Mouse (Mus musculus) NIH3T3 (cell line): Measurements from ENCODE around the gene Hsd11b2.
A peak's percentile ranks its signal among the peaks of the same experiment; 100 is the strongest.

Source experiments
- DNase-seq: peaks from one replicate; pipeline ENCODE4 v3.0.0-alpha.2; 2012; ENCODE audit warnings: low read depth

Hsd11b2 gene

DNA sequence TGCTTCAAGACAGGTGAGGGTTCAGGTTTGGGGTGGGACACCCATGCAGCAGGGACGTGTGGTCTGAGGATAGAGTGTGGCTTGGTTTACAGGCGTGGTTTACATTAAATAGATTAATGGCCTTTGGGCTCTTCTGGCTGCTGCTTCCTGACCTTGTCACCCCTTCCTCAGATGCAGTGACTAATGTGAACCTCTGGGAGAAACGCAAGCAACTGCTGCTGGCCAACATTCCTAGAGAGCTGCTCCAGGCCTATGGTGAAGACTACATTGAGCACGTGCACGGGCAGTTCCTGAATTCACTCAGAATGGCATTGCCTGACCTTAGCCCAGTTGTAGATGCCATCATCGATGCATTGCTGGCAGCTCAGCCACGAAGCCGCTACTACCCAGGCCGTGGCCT lies 4.3 kb downstream of the Hsd11b2 start:
- DNase-seq, result no peak

DNA sequence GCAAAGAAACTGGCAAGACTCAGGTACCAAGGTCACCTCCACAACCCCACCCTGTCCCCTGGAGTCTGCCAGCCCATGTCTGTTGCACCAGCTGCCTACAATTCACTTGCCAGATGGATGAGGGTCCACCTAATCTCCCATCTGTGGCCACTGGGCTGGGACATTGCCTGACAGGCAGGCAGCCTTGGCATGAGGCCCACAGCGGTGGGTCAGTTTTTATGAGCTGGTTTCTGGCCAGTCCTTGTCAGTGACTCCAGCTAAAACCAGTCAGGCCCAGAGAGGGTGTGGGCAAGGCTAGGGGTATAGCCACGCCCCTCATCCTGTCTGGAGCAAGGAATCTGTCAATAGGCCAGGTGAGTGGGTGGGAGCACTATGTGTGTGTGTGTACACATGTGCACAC lies 8.6 kb downstream of the Hsd11b2 start:
- no peak for DNase-seq

DNA sequence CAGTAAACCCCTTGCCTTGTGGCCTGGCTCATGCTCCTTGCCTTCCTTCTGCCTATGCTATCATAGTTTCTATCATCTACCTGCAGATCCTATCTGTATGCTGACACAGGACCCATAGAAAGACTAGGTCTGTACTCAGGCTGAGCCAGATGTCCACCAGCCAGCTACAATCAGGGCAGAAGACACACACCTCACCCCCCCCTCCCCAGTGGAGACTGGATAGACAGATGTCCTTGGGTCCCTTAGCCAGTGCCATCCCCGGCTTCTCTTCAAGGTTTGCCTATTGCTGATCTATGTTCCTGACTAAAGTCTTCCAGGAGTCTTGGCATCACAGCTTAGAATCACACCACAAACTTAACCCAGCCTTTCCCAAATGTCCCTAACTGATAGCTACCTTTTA lies 9.7 kb downstream of the Hsd11b2 start:
- no peak for DNase-seq

DNA sequence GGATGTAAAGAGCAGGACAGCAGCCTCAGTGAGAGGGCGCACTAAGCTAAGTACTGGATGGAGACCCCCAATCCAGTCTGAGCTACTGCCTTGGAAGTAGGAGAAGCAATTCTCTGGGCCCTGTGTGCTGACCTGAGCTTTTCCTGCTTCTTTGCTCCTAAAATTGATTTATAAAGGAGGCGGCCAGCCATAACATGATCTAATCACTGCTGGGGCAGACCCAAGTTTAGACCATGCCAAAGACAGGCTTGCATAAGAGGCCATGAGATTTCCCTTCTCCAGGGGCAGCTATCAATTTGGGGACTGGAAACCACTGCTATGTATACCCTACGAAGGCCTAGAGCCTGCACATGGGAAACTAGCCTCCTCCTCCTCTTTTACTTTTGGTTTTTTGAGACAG lies 10.7 kb downstream of the Hsd11b2 start:
- peak; percentile 48 for DNase-seq

DNA sequence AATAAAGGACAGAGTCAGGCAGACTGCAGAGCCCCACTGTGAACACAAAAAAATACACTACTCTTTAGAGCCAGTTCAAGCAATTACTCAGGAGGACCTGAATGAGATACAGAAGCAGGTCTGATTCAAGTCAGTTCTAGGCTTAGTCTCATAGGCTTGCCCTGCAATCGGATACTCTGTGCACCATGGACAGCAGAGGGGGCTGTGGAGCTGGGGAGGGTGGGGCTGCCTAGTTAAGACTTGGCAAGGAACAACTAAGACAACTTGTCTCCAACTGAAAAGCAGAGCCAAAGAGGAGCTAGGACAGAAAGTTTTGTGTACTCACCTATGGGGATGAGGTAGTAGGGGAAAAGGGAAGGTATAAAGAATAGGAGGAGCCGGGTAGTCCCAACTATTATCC lies 13.2 kb downstream of the Hsd11b2 start:
- DNase-seq, result peak; percentile 80

DNA sequence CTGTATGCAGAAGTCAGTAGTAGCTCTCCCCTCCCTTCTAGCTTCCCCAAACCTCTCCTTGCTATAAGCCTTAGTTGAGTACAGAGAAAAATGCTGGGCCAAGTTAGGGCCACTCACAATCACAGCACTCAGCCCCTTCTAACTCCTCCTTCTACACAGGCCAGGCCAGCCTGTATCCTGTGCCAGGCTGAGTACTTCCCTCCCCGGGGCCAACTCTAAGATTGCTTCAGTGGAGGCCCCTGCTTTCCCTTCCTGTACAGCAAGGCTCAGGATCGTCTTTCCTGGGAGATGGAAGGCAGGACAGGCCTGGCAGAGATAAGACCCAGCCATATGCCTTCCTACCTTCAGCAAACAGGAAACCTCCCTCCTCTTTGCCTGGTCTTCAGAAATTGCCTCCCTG lies 14.9 kb downstream of the Hsd11b2 start:
- DNase-seq, result peak; percentile 42

DNA sequence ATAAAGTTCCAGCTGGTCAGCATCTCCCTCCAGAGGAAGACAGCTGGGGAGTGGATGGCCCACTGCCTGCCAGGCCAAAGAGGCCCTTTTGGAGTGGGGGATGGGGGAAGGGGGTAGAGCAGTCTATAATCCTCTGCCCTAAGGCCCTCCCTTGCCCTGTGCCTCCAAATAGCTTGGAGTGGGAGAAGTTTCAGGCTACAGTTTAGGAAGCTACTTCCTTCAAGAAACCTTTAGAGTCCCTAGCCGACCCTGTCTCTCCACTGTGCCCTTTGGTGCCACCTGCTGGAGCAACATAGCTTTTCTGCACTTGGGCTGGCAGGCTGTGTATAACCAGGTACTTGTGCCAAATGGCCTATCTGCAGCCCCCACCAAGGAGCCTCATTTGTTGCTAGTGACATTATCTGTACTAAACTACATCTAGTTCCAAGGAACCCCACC lies 15.4 kb downstream of the Hsd11b2 start:
- peak; percentile 86 for DNase-seq

DNA sequence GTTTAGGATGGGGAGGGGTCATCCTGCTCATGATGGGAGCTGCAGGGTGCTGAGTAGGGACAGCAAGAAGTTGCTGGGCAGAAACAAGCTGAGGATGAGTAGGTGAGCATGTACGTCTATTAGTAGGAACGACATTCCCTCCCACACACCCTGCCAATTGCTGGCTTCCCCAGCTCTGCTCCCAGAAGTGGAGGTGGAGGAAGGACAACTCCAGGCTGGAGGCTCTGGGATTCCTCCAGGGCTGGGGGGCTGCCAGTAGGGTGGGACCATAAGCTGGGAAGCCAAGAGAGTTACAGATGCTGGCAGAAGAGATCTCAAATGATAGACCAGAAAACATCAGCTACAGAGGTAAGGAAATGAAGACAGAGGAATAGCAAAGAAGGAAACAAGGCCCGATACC lies 18.0 kb downstream of the Hsd11b2 start:
- DNase-seq, result no peak

DNA sequence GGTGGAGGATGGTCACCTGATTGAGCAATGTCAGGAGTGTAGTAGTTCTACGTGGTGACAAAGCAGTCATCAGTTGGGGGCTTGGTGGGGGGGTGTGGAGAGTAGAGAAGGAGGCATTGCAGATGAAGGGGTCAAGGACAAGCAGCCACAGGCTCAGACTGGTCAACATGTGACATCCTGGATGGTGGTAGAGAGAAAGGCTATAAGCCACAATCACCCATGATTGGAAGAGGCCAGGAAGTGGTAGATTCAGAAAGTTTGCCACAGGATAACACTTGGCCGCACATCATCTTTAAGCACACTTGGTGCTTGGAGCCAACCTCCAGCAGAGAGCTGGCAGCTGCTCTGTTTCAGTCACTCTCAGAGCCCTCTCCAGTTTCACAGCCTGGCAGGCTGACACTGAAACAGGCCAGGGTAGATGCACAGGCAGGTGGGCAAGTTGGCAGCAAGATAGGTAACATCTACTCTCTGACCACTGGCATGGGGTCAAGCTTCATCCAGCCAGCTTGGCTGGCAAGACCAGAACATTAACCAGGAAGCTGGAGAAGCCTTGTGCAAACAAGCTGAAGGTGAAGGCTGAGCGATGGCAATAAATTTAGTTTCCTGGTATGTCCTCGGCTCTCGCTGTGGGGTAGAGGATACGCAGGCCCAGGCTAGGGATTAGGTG lies 18.6 kb downstream of the Hsd11b2 start:
- DNase-seq, result no peak

DNA sequence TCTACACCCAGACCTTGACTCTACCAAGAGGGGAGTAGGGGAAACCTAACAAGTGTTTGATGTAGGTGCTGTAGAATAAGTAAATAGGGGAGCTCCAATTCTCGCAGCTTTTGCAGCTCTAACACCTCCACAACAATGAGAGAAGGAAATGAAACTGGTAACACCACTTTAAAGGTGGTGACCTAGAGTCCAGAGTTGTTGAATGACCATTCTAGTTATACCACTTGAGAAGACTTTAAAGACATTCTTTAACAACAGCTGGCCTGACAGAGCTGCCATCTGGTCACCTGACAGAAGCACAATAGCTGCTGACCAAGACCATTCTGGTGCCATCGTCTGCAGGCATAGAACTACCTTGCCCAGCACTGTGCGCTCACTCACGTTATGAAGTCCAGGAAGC lies 20.4 kb downstream of the Hsd11b2 start:
- no peak for DNase-seq

DNA sequence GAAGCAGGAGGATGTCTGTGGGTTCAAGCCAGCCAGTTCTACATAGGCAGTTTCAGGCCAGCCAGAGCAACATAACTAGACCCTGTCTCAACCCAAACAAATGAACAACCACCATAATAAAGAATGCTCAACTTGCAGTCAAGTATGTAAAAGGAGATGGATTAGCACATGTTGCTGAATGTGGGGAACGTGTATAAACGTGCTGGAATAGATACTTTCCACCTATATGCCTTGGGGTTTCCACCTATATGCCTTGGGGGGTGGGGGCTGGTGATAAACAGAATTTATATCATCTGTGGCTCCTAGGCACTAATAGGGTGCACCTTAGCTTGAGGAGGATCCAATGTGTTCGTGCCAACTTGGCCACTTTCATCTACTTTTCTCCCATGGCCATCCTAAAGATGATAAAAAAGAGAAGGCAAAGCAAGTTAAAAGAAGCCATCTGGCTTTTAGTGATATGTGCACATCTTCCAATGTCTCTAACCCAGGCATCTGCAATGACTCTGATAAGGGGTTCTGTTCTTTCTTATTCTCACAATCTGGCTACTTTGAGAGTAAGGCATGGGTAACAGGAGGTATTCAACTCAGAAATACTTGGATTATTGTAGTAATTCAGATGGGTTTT lies 23.6 kb downstream of the Hsd11b2 start:
- DNase-seq, result no peak

DNA sequence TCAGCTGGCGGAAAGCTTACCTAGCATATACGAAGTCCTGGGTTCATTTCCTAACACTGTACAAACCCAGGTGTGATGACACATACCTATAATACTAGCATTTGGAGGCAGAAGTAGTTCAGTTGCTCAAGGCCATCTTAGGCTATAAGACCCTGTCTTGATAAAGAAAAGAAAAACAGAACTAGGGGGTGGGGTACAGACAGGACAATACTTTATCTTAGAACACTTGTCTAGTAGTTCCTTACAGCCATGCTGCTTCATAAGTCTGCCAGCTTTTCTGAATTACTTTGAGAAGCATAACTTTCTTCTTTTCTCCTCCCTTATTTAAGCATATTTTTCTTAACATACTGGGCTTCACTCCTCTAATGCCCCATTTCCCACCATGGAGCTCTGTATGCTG lies 24.3 kb downstream of the Hsd11b2 start:
- no peak for DNase-seq

DNA sequence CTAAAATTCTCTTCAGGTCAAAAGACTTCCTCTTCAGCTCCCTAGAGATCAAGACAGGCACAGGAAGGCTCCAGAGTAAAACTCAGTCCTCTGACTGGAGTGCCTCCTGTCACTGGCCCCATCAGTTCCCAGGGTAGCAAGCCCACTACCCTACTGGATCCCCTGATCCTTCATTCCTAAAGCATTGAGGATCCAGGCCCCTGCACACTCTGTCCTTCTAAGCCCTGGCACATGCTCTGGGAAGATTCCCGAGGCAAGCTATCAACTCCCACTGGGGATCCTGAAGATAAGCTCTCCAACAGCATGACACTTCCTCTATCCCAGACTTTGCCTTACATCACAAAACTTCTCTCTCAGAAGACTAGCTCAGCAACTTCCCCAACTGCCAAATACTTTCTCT lies 25.1 kb downstream of the Hsd11b2 start:
- DNase-seq, result no peak

DNA sequence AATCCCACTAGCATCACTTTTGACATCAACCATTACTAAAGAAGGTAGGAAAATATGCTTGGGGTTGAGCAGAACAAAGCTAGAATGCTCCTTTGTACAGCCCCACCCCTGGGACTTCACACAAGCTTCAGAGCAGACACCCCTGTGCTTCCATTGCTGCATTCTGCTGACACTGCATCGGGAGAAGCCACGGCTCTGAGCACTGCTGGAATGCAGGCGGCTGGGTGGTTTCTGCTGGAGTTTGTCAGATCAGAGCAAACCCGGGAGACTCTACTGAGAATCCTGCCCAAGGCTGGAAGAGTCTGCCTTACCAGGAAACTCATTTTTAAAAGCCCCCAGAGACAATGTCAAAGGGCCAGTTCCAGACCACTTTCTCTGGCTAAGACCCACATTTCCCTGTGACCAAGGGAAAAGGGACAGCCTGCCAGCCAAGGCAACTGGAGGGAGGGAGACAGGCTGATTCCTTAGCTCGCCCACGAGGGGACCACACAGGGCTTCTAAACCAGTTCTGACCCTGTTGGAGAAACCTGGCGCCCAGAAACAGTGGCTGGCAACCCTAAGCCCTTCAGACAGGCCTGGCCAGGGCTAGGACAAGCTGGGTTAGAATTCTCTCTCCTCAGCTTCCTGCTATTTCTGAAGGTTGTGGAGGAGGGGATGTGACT lies 26.1 kb downstream of the Hsd11b2 start:
- DNase-seq, result no peak

DNA sequence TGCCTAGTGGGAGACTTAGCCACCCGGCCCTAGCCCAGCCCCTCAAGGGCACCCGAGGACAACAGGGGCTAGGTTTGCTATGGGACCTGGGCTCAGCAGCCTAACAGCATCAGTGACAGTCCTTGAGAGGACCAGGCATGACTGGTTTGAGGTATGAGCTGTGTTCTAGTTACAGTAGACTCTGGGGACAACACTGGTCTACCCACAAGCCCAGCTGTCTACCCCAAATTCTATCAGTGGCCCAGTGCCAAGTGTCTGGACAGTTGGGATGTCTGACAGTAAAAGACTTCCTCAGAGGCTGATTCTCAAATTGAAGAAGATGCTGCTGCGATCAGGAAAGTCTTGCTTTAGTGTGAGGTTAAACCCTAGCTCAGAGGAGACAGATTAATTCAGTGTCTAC lies 26.7 kb downstream of the Hsd11b2 start:
- DNase-seq, result no peak

DNA sequence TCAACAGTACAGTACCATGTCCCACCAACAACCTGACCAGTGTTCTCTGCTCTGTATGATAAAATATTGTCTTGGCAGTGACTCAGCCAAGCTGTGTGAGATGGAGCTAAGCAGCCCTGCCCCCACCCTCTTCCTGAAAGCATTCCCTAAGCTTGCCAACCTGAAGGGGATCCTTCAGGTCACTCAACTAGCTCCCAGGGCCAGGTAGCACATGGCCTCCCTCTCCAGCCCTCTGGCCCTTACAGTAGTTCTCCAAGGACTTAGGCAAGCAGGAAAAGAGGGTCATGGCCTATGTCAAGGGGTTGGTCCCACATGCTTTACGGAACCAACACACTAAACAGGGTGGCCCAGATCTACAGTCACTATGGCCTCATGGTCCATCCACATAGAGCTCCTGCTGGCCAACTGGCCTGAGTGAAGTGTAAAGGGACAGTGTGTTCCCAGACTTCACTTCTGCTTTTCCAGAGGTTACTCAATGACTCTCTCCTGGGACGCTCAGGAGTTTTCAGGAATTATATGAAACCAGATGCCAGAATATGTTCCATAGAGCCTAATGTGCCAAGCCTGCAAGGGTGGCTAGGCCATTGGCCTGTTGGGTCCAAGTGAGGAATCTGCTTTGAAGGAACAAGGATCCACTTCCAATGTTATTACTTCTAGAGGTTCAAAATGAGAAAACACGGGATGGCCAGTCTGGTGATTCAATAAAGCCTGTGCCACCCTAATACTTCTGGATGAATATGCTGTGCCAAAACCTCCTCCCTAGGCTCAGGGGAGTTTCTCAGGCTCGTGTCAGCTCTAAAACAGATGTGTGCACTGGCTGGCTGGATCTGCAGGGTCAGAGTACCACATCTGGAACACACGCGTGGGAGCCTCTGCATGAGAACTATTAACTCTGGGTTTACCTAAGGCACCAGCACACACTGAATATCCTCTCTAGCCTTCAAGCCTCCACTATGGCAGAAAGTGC lies 28.1 kb downstream of the Hsd11b2 start:
- peak; percentile 64 for DNase-seq

DNA sequence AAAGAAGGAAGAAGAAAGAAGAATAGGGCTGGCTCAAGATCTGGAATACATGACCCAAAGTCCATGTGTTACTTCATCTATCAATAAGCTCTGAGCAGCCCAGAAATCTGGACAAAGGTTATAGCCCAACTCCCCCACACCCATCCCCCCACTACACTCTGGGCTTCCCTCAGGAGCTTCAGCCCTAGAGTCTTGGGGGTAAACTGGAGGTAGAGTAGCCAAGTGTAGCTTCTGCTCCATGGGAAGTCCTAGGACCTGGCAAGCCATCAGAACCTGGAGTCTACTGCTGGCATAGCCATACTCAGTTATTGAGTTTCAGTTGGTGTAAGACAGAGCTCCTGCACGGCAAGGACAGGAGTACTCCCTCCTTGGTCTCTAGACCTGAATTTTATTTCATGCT lies 31.0 kb downstream of the Hsd11b2 start:
- no peak for DNase-seq

DNA sequence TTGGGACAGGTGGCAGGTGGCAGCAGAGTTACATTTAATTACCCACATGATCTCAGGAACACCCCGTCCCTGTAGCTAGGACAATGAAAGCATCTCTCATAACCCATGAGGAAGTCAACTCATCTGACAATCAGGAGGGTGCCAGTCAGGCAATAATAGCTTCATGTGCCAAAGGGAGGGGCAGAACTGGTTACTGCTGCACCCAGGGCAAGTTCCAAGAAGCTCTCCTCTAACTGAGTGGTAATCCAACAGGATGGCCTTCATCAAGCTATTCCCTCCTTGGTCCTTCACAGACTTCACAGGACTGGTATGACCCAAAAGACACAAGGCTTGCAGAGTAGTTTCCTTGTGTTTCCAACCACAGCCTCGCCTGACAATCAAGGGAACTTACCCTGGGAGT lies 31.5 kb downstream of the Hsd11b2 start:
- no peak for DNase-seq

DNA sequence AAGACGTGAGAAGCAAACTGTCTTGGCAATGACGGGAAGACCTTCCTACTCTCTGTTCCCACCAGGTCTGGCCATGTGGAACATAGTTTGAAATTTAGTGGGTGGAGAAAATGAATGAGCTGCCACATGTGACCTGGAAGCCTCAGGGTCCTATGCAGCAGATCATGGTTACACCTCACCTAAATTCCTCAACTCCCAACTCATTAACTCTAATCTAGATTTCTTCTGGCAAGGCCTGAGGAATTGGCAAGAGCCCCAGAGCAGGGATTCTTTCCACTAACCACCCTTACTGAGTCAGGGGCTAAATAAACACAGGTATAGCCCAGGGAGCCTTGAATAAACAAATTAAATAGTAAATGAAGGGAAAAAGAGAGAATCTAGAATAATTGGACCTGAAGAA lies 33.5 kb downstream of the Hsd11b2 start:
- DNase-seq, result no peak

DNA sequence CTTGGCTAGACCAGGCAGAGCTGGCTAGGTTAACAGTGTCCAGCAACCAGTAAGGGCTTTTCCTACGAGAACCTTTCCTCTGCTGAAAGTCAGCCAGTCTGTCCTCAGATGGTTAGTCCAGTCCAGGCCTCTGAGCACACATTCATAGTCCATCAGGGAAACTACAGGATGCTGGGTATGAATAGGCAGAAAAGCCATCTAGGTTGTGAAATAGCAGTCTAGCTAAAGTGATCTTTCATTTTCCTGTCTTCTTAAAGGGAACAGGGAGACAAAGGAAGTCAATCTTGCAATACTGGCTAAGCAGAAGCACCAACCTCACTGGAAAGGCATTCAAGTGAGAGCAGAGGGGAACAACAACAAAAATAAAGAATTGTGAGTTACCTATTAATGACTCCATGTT lies 34.3 kb downstream of the Hsd11b2 start:
- peak; percentile 26 for DNase-seq

DNA sequence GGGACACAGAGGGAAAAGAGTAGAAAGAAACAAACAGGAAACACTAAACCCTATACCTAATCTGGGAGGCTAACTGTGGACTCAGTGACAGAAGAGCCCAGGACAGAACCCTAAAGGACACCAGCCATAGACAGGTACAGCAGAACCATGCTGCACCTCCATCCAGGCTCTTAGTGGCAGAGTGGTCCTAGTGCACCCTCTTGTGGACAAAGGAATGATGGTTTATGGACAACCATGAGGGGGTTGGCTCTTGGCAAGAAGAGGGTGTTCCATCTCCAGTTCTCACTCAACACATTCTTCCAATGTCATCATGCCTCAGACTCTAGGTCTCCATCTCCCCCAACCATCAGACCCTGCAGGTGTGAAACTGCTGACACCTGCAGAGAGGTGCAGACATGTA lies 35.5 kb downstream of the Hsd11b2 start:
- peak; percentile 84 for DNase-seq

DNA sequence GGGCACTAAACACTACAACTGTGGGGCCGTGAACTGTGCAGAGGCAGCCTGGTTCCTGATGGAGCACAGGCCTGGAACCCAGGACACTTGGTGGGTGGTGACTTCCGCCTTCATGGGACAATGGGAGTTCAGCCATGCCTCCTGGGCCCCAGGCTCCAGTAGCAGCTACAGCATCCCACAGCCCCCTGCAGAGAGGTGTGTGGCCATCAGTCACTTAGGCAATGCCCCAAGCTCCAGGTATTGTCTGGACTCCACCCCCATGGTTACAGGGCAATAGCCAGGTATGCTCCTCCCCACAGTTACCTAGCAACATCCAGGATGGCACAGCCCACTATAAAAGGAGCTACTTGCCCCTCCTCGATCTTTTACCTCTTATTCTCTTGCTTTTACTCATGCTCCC lies 36.7 kb downstream of the Hsd11b2 start:
- no peak for DNase-seq
